27 mouse cellular contexts compared by ENCODE assay signal in genomic region chr9:49998101-49998500, GRCm38 (mm10).
A peak's percentile ranks its signal among the peaks of the same experiment; 100 is the strongest.
DNase-seq lines count a peak whose midpoint lies in the region; ATAC-seq lines count a peak whose summit lies in the region.
"Had no signal": no experiment of that assay in that cellular context is flagged by ENCODE, and none has a peak within 500 bp of the region (broad histone marks: within the 10 kb centered on the region; RNA-seq: fewer than 3 reads in every experiment).

No protein-coding gene starts in this region.

- H3K4me2 ChIP-seq in heart, embryonic 12.5 days = no peak overlapping the region
- no peak overlapping the region for H3K4me2 ChIP-seq in heart, embryonic 11.5 days
- H3K4me2 ChIP-seq in midbrain, embryonic 16.5 days (ENCODE audit: low read length) = no peak overlapping the region
- H3K4me2 ChIP-seq: embryonic facial prominence, embryonic 12.5 days; embryonic facial prominence, embryonic 15.5 days; heart, embryonic 15.5 days; hindbrain, embryonic 14.5 days had no signal

- no peaks in the 10 kb centered on the region for H3K27me3 ChIP-seq in heart, embryonic 12.5 days (replicated peaks)
- H3K27me3 ChIP-seq in heart, embryonic 11.5 days (ENCODE audit: control insufficient read depth, insufficient read depth, low read length) = no peaks in the 10 kb centered on the region
- H3K27me3 ChIP-seq in midbrain, embryonic 10.5 days (ENCODE audit: low read depth, poor library complexity, severe bottlenecking) = no peaks in the 10 kb centered on the region
- H3K27me3 ChIP-seq in midbrain, embryonic 16.5 days (ENCODE audit: control insufficient read depth, insufficient read depth, low read depth, low read length) = no peaks in the 10 kb centered on the region
- H3K27me3 ChIP-seq: embryonic facial prominence, embryonic 12.5 days; embryonic facial prominence, embryonic 15.5 days; heart, embryonic 15.5 days; Patski had no signal

- peak; percentile 22 for DNase-seq in midbrain, embryonic 10.5 days (ENCODE audit: low spot score)
- DNase-seq in Muller cell, postnatal 12 days (ENCODE audit: inconsistent ontology term) = peak; percentile 52
- peak; percentile 28 for DNase-seq in retina, embryonic 14.5 days (ENCODE audit: low spot score)
- no peak for DNase-seq in embryo, embryonic 10 days (ENCODE audit: low spot score)
- DNase-seq in spleen, adult 18-20 months = no peak
- DNase-seq: adrenal gland, postnatal 25 days; cerebellum, adult 18-20 months; cerebellum, adult 9-10 months; cerebellum, postnatal 14 days; forebrain, postnatal 0 days; gastrocnemius, adult 2 months; gastrocnemius, postnatal 14 days; heart, adult 11 months; heart, postnatal 10 days had no signal

- H3K9ac ChIP-seq in heart, embryonic 12.5 days = no peak overlapping the region
- no peak overlapping the region for H3K9ac ChIP-seq in heart, embryonic 11.5 days (ENCODE audit: low read depth, low read length)
- no peak overlapping the region for H3K9ac ChIP-seq in midbrain, embryonic 16.5 days (ENCODE audit: low read depth, low read length)
- H3K9ac ChIP-seq: embryonic facial prominence, embryonic 12.5 days; embryonic facial prominence, embryonic 15.5 days; forebrain, postnatal 0 days; heart, embryonic 15.5 days; hindbrain, embryonic 14.5 days had no signal

- no peak overlapping the region for H3K4me3 ChIP-seq in heart, embryonic 12.5 days
- no peak overlapping the region for H3K4me3 ChIP-seq in heart, embryonic 11.5 days (ENCODE audit: low read depth, low read length)
- no peak overlapping the region for H3K4me3 ChIP-seq in midbrain, embryonic 10.5 days
- no peak overlapping the region for H3K4me3 ChIP-seq in midbrain, embryonic 16.5 days (ENCODE audit: low read depth, low read length)
- H3K4me3 ChIP-seq: embryonic facial prominence, embryonic 12.5 days; embryonic facial prominence, embryonic 15.5 days; gastrocnemius, adult 2 months; heart, embryonic 15.5 days had no signal

- no peak; the same call in 1 of the 2 replicates for ATAC-seq in heart, embryonic 12.5 days (ENCODE audit: insufficient number of reproducible peaks, low FRiP score)
- no peak for ATAC-seq in heart, embryonic 11.5 days (replicated peaks; ENCODE audit: insufficient number of reproducible peaks, low FRiP score, low TSS enrichment)
- ATAC-seq in midbrain, embryonic 16.5 days = no peak
- ATAC-seq: CD4-positive, CD25-positive, alpha-beta regulatory T cell, adult 4 months; forebrain, embryonic 14.5 days; forebrain, postnatal 0 days; hindbrain, postnatal 0 days; inflammation-experienced regulatory T-cells, adult 6 months; intestine, embryonic 16.5 days; Patski had no signal

- peaks cover 10% of the 10 kb centered on the region for H3K9me3 ChIP-seq in heart, embryonic 12.5 days (replicated peaks)
- H3K9me3 ChIP-seq in heart, embryonic 11.5 days (replicated peaks; ENCODE audit: control insufficient read depth, low read length) = peaks cover 8% of the 10 kb centered on the region; the same call in 1 of the 2 replicates
- H3K9me3 ChIP-seq in midbrain, embryonic 10.5 days (replicated peaks) = peaks cover 19% of the 10 kb centered on the region
- H3K9me3 ChIP-seq in midbrain, embryonic 16.5 days (replicated peaks; ENCODE audit: control insufficient read depth, low read length, poor library complexity, severe bottlenecking) = peaks cover 7% of the 10 kb centered on the region; the same call in 1 of the 2 replicates
- H3K9me3 ChIP-seq: embryonic facial prominence, embryonic 15.5 days had no signal

- H3K27ac ChIP-seq in heart, embryonic 12.5 days (ENCODE audit: poor library complexity, severe bottlenecking) = peak overlapping the region; percentile 24; the same call in 1 of the 2 replicates
- H3K27ac ChIP-seq in heart, embryonic 11.5 days (ENCODE audit: low read depth, low read length) = no peak overlapping the region
- peak overlapping the region; percentile 59 for H3K27ac ChIP-seq in midbrain, embryonic 10.5 days (replicated peaks)
- no peak overlapping the region for H3K27ac ChIP-seq in midbrain, embryonic 16.5 days (ENCODE audit: low read length)
- H3K27ac ChIP-seq: embryonic facial prominence, embryonic 12.5 days; embryonic facial prominence, embryonic 15.5 days; gastrocnemius, adult 2 months; heart, embryonic 15.5 days; hindbrain, embryonic 14.5 days; hindbrain, postnatal 0 days had no signal

- 30% methylated on average over 3 of the region's 3 CpGs for WGBS in heart, embryonic 12.5 days
- WGBS in heart, embryonic 11.5 days (ENCODE audit: insufficient replicate concordance) = 47% methylated on average over 3 of the region's 3 CpGs
- WGBS in midbrain, embryonic 10.5 days = 59% methylated on average over 3 of the region's 3 CpGs
- 28% methylated on average over 3 of the region's 3 CpGs for WGBS in midbrain, embryonic 16.5 days

- H3K4me1 ChIP-seq in heart, embryonic 12.5 days (replicated peaks) = peaks cover 18% of the 10 kb centered on the region
- no peaks in the 10 kb centered on the region; the same call in 1 of the 2 replicates for H3K4me1 ChIP-seq in heart, embryonic 11.5 days (ENCODE audit: control insufficient read depth, insufficient read depth, low read length)
- peaks cover 13% of the 10 kb centered on the region for H3K4me1 ChIP-seq in midbrain, embryonic 10.5 days
- H3K4me1 ChIP-seq in midbrain, embryonic 16.5 days (ENCODE audit: control insufficient read depth, insufficient read depth, low read length) = no peaks in the 10 kb centered on the region
- H3K4me1 ChIP-seq: embryonic facial prominence, embryonic 12.5 days had no signal

- H3K36me3 ChIP-seq in heart, embryonic 12.5 days = no peaks in the 10 kb centered on the region
- H3K36me3 ChIP-seq in heart, embryonic 11.5 days (ENCODE audit: control insufficient read depth, insufficient read depth, low read length) = 0 out of 2 replicates have a peak, but pooled peaks cover 2% of the 10 kb centered on the region
- H3K36me3 ChIP-seq in midbrain, embryonic 10.5 days = no peaks in the 10 kb centered on the region
- H3K36me3 ChIP-seq in midbrain, embryonic 16.5 days (ENCODE audit: control insufficient read depth, insufficient read depth, low read length) = no peaks in the 10 kb centered on the region
- H3K36me3 ChIP-seq: embryonic facial prominence, embryonic 12.5 days; embryonic facial prominence, embryonic 15.5 days; heart, embryonic 15.5 days had no signal

Comparison
In these comparisons a context has a peak if more than half of its experiments do, and no peak if none do; other contexts are left out.
1. H3K27ac ChIP-seq: peak in heart, embryonic 12.5 days (single experiment) and midbrain, embryonic 10.5 days (single experiment); none in heart, embryonic 11.5 days (single experiment) and midbrain, embryonic 16.5 days (single experiment).
2. DNase-seq: peak in midbrain, embryonic 10.5 days (single experiment), Muller cell, postnatal 12 days (single experiment) and retina, embryonic 14.5 days (single experiment); none in embryo, embryonic 10 days (single experiment) and spleen, adult 18-20 months (0 of 2).